ENCODE assay signal across 8 mouse cellular contexts in genomic region chr1:136415756-136416126, GRCm38 (mm10). TPM values are rescaled to one million over a fixed set of nuclear protein-coding genes. Genes with fewer than 3 reads are reported as not detected.
DNase-seq lines count a peak whose midpoint lies in the region; ATAC-seq and TF ChIP-seq lines count a peak whose summit lies in the region.

No protein-coding gene starts in this region.

- no peaks in the 10 kb centered on the region for H3K27me3 ChIP-seq in kidney, postnatal 0 days (ENCODE audit: insufficient read depth, low read length)
- no peaks in the 10 kb centered on the region for H3K27me3 ChIP-seq in embryonic facial prominence, embryonic 12.5 days
- H3K27me3 ChIP-seq in intestine, embryonic 15.5 days (replicated peaks): no peaks in the 10 kb centered on the region
- no peaks in the 10 kb centered on the region for H3K27me3 ChIP-seq in neural tube, embryonic 12.5 days (replicated peaks)

- ATAC-seq in kidney, postnatal 0 days (replicated peaks; ENCODE audit: low FRiP score, low read depth): no peak
- ATAC-seq in embryonic facial prominence, embryonic 12.5 days (ENCODE audit: insufficient number of reproducible peaks, insufficient read depth, low FRiP score, low TSS enrichment): no peak
- no peak for ATAC-seq in intestine, embryonic 15.5 days
- ATAC-seq in neural tube, embryonic 12.5 days (ENCODE audit: low FRiP score, low read depth): no peak
- ATAC-seq in CD4-positive, CD25-positive, alpha-beta regulatory T cell, adult 4 months: no peak

- no peak for DNase-seq in kidney, postnatal 0 days (ENCODE audit: low spot score)
- DNase-seq in kidney, postnatal 25 days: no peak
- no peak for DNase-seq in urinary bladder, postnatal 14 days (ENCODE audit: low spot score)
- DNase-seq in cerebellum, adult 8-10 months: no peak

- H3K27ac ChIP-seq in kidney, postnatal 0 days: peak overlapping the region; percentile 99; the same call in 1 of the 2 replicates
- no peak overlapping the region for H3K27ac ChIP-seq in embryonic facial prominence, embryonic 12.5 days
- H3K27ac ChIP-seq in intestine, embryonic 15.5 days: no peak overlapping the region
- H3K27ac ChIP-seq in neural tube, embryonic 12.5 days: no peak overlapping the region

- peak overlapping the region; percentile 57 for H3K4me2 ChIP-seq in kidney, postnatal 0 days (ENCODE audit: low read length)
- H3K4me2 ChIP-seq in embryonic facial prominence, embryonic 12.5 days (replicated peaks): peak overlapping the region; percentile 46
- H3K4me2 ChIP-seq in intestine, embryonic 15.5 days (replicated peaks): peak overlapping the region; percentile 61; the same call in 1 of the 2 replicates
- peak overlapping the region; percentile 57 for H3K4me2 ChIP-seq in neural tube, embryonic 12.5 days (replicated peaks)

- TF ChIP-seq CTCF in kidney, postnatal 0 days (IDR thresholded peaks at IDR 0.05; ENCODE audit: low read depth): no peak

- H3K9ac ChIP-seq in kidney, postnatal 0 days (ENCODE audit: low read depth, low read length): peak overlapping the region; percentile 94; the same call in 1 of the 2 replicates
- no peak overlapping the region for H3K9ac ChIP-seq in embryonic facial prominence, embryonic 12.5 days
- H3K9ac ChIP-seq in intestine, embryonic 15.5 days: no peak overlapping the region
- H3K9ac ChIP-seq in neural tube, embryonic 12.5 days: no peak overlapping the region

- H3K4me3 ChIP-seq in kidney, postnatal 0 days (replicated peaks; ENCODE audit: low read depth, low read length): peak overlapping the region; percentile 75
- peak overlapping the region; percentile 64 for H3K4me3 ChIP-seq in embryonic facial prominence, embryonic 12.5 days
- peak overlapping the region; percentile 74 for H3K4me3 ChIP-seq in intestine, embryonic 15.5 days (replicated peaks)
- H3K4me3 ChIP-seq in neural tube, embryonic 12.5 days: no peak overlapping the region; the same call in 1 of the 2 replicates

- WGBS in kidney, postnatal 0 days: 41% methylated on average over 2 of the region's 2 CpGs
- WGBS in embryonic facial prominence, embryonic 12.5 days: 44% methylated on average over 2 of the region's 2 CpGs
- WGBS in intestine, embryonic 15.5 days: 43% methylated on average over 2 of the region's 2 CpGs
- 48% methylated on average over 2 of the region's 2 CpGs for WGBS in neural tube, embryonic 12.5 days

- 0 out of 2 replicates have a peak, but pooled peaks cover 4% of the 10 kb centered on the region for H3K36me3 ChIP-seq in kidney, postnatal 0 days (ENCODE audit: insufficient read depth, low read length)
- H3K36me3 ChIP-seq in embryonic facial prominence, embryonic 12.5 days: peaks cover 15% of the 10 kb centered on the region; the same call in 1 of the 2 replicates
- no peaks in the 10 kb centered on the region for H3K36me3 ChIP-seq in intestine, embryonic 15.5 days
- peaks cover 12% of the 10 kb centered on the region; the same call in 1 of the 2 replicates for H3K36me3 ChIP-seq in neural tube, embryonic 12.5 days

- no peaks in the 10 kb centered on the region for H3K9me3 ChIP-seq in kidney, postnatal 0 days (replicated peaks; ENCODE audit: low read length)
- H3K9me3 ChIP-seq in embryonic facial prominence, embryonic 12.5 days: no peaks in the 10 kb centered on the region
- no peaks in the 10 kb centered on the region for H3K9me3 ChIP-seq in intestine, embryonic 15.5 days
- no peaks in the 10 kb centered on the region for H3K9me3 ChIP-seq in neural tube, embryonic 12.5 days

- no peaks in the 10 kb centered on the region for H3K4me1 ChIP-seq in kidney, postnatal 0 days (replicated peaks; ENCODE audit: insufficient read depth, low read length)
- H3K4me1 ChIP-seq in embryonic facial prominence, embryonic 12.5 days: peaks cover 10% of the 10 kb centered on the region; the same call in 1 of the 2 replicates
- H3K4me1 ChIP-seq in intestine, embryonic 15.5 days (replicated peaks): no peaks in the 10 kb centered on the region
- no peaks in the 10 kb centered on the region for H3K4me1 ChIP-seq in neural tube, embryonic 12.5 days

RNA-seq across cellular contexts. Expression of gene Ddx59, which starts 0.7 kb away (rescaled TPM):
- polyA plus RNA-seq in kidney, postnatal 0 days (2015; fragmentation: Nextera tagmentation; extraction: Ambion mirVana): 13.4 and 14.0 TPM in 2 replicates
- 20.9 and 21.1 TPM in 2 replicates for polyA plus RNA-seq in embryonic facial prominence, embryonic 12.5 days (2016; fragmentation: Nextera tagmentation; extraction: Ambion mirVana)
- polyA plus RNA-seq in intestine, embryonic 15.5 days (2015; fragmentation: Nextera tagmentation; extraction: Ambion mirVana): 11.6 and 12.3 TPM in 2 replicates
- 16.6 and 19.5 TPM in 2 replicates for polyA plus RNA-seq in neural tube, embryonic 12.5 days (2016; fragmentation: Nextera tagmentation; extraction: Ambion mirVana)
- polyA plus RNA-seq in CD4-positive, CD25-positive, alpha-beta regulatory T cell, adult 4 months (2017; shearing (Covaris generic)): 10 to 100 TPM in 1 of 2 experiments, 1 to 10 TPM in 1; 7.6 to 11.2 TPM

RNA-seq across cellular contexts. Expression of gene Kif14, which starts 50.4 kb away (rescaled TPM):
- polyA plus RNA-seq in kidney, postnatal 0 days (2015; fragmentation: Nextera tagmentation; extraction: Ambion mirVana): 1.7 and 2.0 TPM in 2 replicates
- polyA plus RNA-seq in embryonic facial prominence, embryonic 12.5 days (2016; fragmentation: Nextera tagmentation; extraction: Ambion mirVana): 8.7 and 9.0 TPM in 2 replicates
- 4.0 and 4.6 TPM in 2 replicates for polyA plus RNA-seq in intestine, embryonic 15.5 days (2015; fragmentation: Nextera tagmentation; extraction: Ambion mirVana)
- 3.9 and 5.6 TPM in 2 replicates for polyA plus RNA-seq in neural tube, embryonic 12.5 days (2016; fragmentation: Nextera tagmentation; extraction: Ambion mirVana)
- polyA plus RNA-seq in CD4-positive, CD25-positive, alpha-beta regulatory T cell, adult 4 months (2017; shearing (Covaris generic)): 1 to 10 TPM; 1.2 to 1.3 TPM
